Mouse (Mus musculus): ENCODE measurements around the gene Efna4.

DNA sequence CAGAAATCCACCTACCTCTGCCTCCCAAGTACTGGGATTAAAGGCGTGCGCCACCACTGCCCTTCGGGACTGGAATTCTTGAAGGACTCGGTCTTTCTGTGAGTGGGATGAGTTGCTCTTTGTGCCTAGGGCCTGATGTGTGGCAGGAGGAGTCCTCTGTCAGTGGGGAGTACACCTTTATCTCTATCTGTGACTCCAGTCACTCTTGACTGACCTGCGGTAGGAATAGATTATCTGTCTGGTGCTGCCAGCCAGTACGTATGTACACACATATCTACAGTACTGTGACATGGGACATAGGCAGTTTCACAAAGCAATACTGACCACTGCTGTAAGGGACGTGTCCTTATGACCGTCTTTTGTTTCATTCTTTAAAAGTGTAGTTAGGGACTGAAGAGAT, 11.9 kb downstream of the Efna4 start:
- no peak for TF ChIP-seq CTCF (IDR thresholded peaks at IDR 0.05; ENCODE audit: low read depth)
- no peak for TF ChIP-seq EP300 (optimal IDR thresholded peaks at IDR 0.05)

Measured in stomach, postnatal 0 days (tissue).